Mouse (Mus musculus): ENCODE data around the gene Tcp10b. TPM values are rescaled to one million over a fixed set of nuclear protein-coding genes. Genes with fewer than 3 reads are reported as not detected.
"Not testable (repeated sequence)": the region's sequence is repeated elsewhere in the genome, so short reads cannot be mapped to it uniquely, and the experiment has no call there.

The Tcp10b gene
- not detected in 2 replicates for polyA plus RNA-seq (2015; fragmentation: Nextera tagmentation; extraction: Ambion mirVana)

DNA sequence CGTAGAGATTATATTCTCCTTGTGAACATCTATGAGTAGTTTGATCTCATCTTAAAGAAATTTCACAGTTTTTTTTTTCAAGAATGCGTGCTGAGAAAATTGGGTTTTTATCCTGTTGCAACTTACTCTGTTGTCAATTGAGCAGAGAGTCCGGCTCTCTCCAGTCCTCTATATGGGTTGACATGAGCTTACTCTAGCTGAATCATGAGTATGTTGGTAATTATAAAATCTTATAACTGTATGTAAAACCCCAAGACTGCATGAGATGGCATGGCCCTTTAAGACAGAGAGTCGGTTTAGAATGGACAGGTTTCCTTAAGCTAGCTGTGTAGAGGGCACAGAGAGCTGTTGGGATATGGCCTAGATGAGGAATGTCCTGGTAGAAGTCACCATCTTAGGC is at the start of gene Tcp10b:
TSS of gene Tcp10b (plus strand) at position 301 of the 400 bp plus-strand sequence.
- H3K27ac ChIP-seq (replicated peaks); H3K36me3 ChIP-seq (replicated peaks); H3K9me3 ChIP-seq (replicated peaks); H3K27me3 ChIP-seq; H3K4me2 ChIP-seq; ATAC-seq (ENCODE audit: insufficient read depth); H3K4me1 ChIP-seq (replicated peaks); H3K9ac ChIP-seq; H3K4me3 ChIP-seq (replicated peaks): not testable (repeated sequence)
- 62% methylated on average over 4 of the region's 4 CpGs for WGBS (ENCODE audit: insufficient replicate concordance)

- no peak overlapping the region for H3K4me3 ChIP-seq (replicated peaks)
- no peaks in the 10 kb centered on the region for H3K9me3 ChIP-seq (replicated peaks)
- H3K4me2 ChIP-seq: no peak overlapping the region
- ATAC-seq (ENCODE audit: insufficient read depth): no peak
- no peaks in the 10 kb centered on the region for H3K27me3 ChIP-seq
- peaks cover 15% of the 10 kb centered on the region for H3K4me1 ChIP-seq (replicated peaks)
- H3K9ac ChIP-seq: no peak overlapping the region
- H3K36me3 ChIP-seq (replicated peaks): peaks cover 55% of the 10 kb centered on the region
- no peak overlapping the region for H3K27ac ChIP-seq (replicated peaks)
- WGBS (ENCODE audit: insufficient replicate concordance): 69% methylated on average over 3 of the region's 3 CpGs
Observed at GRCm38 (mm10) chr17:13013316-13013715, 47.6 kb upstream of the Tcp10b start.

- H3K36me3 ChIP-seq (replicated peaks); H3K9ac ChIP-seq; H3K27me3 ChIP-seq; H3K9me3 ChIP-seq (replicated peaks); H3K4me2 ChIP-seq; H3K4me3 ChIP-seq (replicated peaks); H3K27ac ChIP-seq (replicated peaks); ATAC-seq (ENCODE audit: insufficient read depth); H3K4me1 ChIP-seq (replicated peaks): not testable (repeated sequence)
- 70% methylated on average over 4 of the region's 12 CpGs for WGBS (ENCODE audit: insufficient replicate concordance)
Observed at GRCm38 (mm10) chr17:13036627-13037192, 24.2 kb upstream of the Tcp10b start.

GRCm38 (mm10) chr17:13043846-13044673 is 16.8 kb upstream of the Tcp10b start:
- H3K4me2 ChIP-seq; ATAC-seq (ENCODE audit: insufficient read depth); H3K36me3 ChIP-seq (replicated peaks); H3K9me3 ChIP-seq (replicated peaks); H3K27me3 ChIP-seq; H3K4me3 ChIP-seq (replicated peaks); H3K4me1 ChIP-seq (replicated peaks); H3K9ac ChIP-seq; H3K27ac ChIP-seq (replicated peaks): not testable (repeated sequence)
- WGBS (ENCODE audit: insufficient replicate concordance): 16% methylated on average over 4 of the region's 4 CpGs

DNA sequence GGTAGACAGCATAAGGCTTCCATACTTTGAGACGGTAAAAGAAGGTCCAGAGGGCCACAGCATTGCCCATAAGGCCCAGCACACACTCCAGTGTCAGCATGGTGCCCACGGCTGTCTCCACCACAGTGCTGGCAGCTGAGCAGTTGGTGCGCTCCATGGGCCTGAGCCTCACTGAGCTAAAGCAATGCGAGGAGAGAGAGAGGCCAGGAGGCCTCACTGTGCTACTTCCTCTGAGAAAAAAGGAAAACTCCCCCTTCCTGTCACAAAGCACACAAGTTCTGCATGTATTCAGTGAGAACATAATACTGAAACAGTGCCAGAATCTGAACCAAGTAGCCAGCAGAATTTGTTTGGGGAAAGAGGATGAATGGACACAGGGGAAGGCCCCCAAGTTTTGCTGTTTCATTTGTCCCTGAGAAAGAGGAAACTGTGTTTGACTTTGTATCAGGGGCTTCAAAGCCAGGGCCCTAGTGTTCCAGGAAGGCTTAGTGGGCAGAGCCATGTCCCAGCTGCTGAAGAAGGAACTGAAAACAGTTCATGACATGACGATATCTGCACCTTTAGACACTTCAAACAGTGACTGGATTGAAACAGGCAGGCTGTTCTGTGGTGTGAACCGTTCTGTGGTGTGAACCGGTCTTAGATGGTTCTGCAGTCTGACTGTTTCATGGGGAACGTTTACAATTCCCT is 8.6 kb upstream of the Tcp10b start, which contains the start of gene Gpr31b:
TSS of gene Gpr31b (minus strand) at position 173 of the 690 bp plus-strand sequence.
- H3K9ac ChIP-seq; ATAC-seq (ENCODE audit: insufficient read depth); H3K27ac ChIP-seq (replicated peaks); H3K9me3 ChIP-seq (replicated peaks); H3K4me1 ChIP-seq (replicated peaks); H3K27me3 ChIP-seq; H3K4me2 ChIP-seq; H3K36me3 ChIP-seq (replicated peaks); H3K4me3 ChIP-seq (replicated peaks): not testable (repeated sequence)
- 58% methylated on average over 2 of the region's 8 CpGs for WGBS (ENCODE audit: insufficient replicate concordance)

DNA sequence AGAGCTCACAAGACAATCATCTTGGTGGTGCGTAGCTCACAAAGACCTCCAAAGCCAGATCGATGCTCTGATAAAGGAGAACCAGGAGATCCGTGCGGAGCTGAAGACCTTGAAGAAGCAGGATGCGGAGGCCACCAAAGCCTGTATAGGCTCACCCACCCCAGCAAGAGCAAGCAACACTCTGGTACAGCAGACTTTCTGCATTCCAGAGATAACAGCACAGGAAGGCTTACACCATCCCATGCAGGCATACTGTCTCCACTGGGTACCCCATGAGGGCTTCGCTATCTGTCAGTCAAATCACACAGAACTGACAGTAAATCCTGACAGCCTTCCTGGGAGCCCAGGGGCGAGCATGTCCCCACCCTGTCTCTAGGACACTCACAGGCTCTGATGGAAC is 2.0 kb downstream of the Tcp10b start:
- not testable (repeated sequence) for H3K9ac ChIP-seq; H3K4me2 ChIP-seq; H3K27ac ChIP-seq (replicated peaks); ATAC-seq (ENCODE audit: insufficient read depth); H3K36me3 ChIP-seq (replicated peaks); H3K4me1 ChIP-seq (replicated peaks); H3K27me3 ChIP-seq; H3K9me3 ChIP-seq (replicated peaks); H3K4me3 ChIP-seq (replicated peaks)
- WGBS (ENCODE audit: insufficient replicate concordance): 56% methylated on average over 7 of the region's 7 CpGs

DNA sequence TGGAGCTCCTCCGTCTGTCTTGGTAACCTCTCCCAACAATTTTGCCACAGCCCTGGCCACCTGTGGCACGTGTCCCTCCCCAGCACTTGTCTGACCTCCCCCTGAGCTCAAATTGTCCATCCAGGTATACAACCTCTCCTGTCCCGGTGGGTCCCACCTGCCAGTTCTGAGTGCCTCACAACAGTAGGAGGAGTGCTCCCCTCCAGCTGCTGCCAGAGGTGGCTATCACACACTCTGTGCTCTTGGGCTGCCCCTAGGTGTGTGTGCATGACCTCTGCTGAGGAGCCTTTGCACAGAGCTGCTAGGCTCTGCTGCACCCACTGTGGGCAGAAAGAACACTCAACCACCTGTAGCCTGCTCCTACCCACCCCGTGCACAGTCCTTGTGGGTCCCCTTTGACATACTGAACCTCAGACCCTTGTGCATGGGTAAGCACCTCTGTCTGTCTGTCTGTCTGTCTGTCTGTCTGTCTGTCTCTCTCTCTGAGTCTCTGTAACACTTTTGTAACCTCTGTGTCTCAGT is 7.0 kb downstream of the Tcp10b start:
- H3K9ac ChIP-seq; H3K27ac ChIP-seq (replicated peaks); ATAC-seq (ENCODE audit: insufficient read depth); H3K4me2 ChIP-seq; H3K9me3 ChIP-seq (replicated peaks); H3K36me3 ChIP-seq (replicated peaks); H3K4me3 ChIP-seq (replicated peaks); H3K27me3 ChIP-seq; H3K4me1 ChIP-seq (replicated peaks): not testable (repeated sequence)
- WGBS (ENCODE audit: insufficient replicate concordance): 56% methylated on average over 1 of the region's 4 CpGs

- H3K4me2 ChIP-seq; H3K27me3 ChIP-seq; H3K36me3 ChIP-seq (replicated peaks); H3K4me3 ChIP-seq (replicated peaks); H3K4me1 ChIP-seq (replicated peaks); H3K27ac ChIP-seq (replicated peaks); ATAC-seq (ENCODE audit: insufficient read depth); H3K9ac ChIP-seq; H3K9me3 ChIP-seq (replicated peaks): not testable (repeated sequence)
- 33% methylated on average over 5 of the region's 5 CpGs for WGBS (ENCODE audit: insufficient replicate concordance)
Observed at GRCm38 (mm10) chr17:13069227-13069626, 8.3 kb downstream of the Tcp10b start.

- H3K4me3 ChIP-seq (replicated peaks); H3K36me3 ChIP-seq (replicated peaks); H3K9me3 ChIP-seq (replicated peaks); ATAC-seq (ENCODE audit: insufficient read depth); H3K27ac ChIP-seq (replicated peaks); H3K4me2 ChIP-seq; H3K9ac ChIP-seq; H3K27me3 ChIP-seq; H3K4me1 ChIP-seq (replicated peaks): not testable (repeated sequence)
- WGBS (ENCODE audit: insufficient replicate concordance): 60% methylated on average over 1 of the region's 1 CpGs
Observed at GRCm38 (mm10) chr17:13091510-13091909, 30.6 kb downstream of the Tcp10b start.

GRCm38 (mm10) chr17:13092100-13092764 is 31.3 kb downstream of the Tcp10b start:
- not testable (repeated sequence) for ATAC-seq (ENCODE audit: insufficient read depth); H3K4me2 ChIP-seq; H3K9me3 ChIP-seq (replicated peaks); H3K27me3 ChIP-seq; H3K36me3 ChIP-seq (replicated peaks); H3K4me1 ChIP-seq (replicated peaks); H3K27ac ChIP-seq (replicated peaks); H3K9ac ChIP-seq; H3K4me3 ChIP-seq (replicated peaks)
- WGBS (ENCODE audit: insufficient replicate concordance): 57% methylated on average over 8 of the region's 8 CpGs

DNA sequence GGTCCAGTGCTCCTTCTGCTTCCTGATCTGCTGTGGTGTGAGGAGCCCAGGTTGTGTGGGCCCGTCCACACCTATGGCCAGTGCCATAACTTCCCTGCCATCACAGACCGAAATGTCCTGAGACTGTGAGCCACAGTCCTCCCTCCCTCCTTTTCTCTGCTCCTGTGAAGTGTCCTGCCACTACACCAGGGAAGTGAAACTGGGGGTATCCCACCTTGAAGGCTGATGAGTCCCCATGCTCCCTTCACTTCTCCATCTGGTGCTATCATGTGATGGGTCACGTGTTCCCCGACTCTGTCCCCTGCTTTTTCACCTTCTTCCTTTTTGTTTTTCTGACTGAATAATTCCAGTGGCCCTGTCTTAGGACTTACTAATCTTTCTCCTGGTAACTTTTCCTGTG is 32.1 kb downstream of the Tcp10b start:
- not testable (repeated sequence) for H3K9me3 ChIP-seq (replicated peaks); H3K4me2 ChIP-seq; ATAC-seq (ENCODE audit: insufficient read depth); H3K27ac ChIP-seq (replicated peaks); H3K27me3 ChIP-seq; H3K4me3 ChIP-seq (replicated peaks); H3K9ac ChIP-seq; H3K36me3 ChIP-seq (replicated peaks); H3K4me1 ChIP-seq (replicated peaks)
- 74% methylated on average over 3 of the region's 4 CpGs for WGBS (ENCODE audit: insufficient replicate concordance)

Measured in liver, embryonic 15.5 days (tissue).